Mouse (Mus musculus) adrenal gland, postnatal 10 days (tissue): Measurements from ENCODE around the gene Plpp7. TPM values are rescaled to one million over a fixed set of nuclear protein-coding genes. Genes with fewer than 3 reads are reported as not detected.

Experiments used
- DNase-seq: peaks from one replicate; pipeline ENCODE4 v3.0.0; 2021; ENCODE audit warnings: mixed read lengths
- total RNA-seq, 2 experiments: library from RNA; stranded (reverse); gene quantifications; 2 replicates each; pipeline ENCODE4 v1.2.3; 2021

Gene Plpp7
- total RNA-seq, 2 experiments from 2014 or later, result 3.9 to 8.6 TPM

DNA sequence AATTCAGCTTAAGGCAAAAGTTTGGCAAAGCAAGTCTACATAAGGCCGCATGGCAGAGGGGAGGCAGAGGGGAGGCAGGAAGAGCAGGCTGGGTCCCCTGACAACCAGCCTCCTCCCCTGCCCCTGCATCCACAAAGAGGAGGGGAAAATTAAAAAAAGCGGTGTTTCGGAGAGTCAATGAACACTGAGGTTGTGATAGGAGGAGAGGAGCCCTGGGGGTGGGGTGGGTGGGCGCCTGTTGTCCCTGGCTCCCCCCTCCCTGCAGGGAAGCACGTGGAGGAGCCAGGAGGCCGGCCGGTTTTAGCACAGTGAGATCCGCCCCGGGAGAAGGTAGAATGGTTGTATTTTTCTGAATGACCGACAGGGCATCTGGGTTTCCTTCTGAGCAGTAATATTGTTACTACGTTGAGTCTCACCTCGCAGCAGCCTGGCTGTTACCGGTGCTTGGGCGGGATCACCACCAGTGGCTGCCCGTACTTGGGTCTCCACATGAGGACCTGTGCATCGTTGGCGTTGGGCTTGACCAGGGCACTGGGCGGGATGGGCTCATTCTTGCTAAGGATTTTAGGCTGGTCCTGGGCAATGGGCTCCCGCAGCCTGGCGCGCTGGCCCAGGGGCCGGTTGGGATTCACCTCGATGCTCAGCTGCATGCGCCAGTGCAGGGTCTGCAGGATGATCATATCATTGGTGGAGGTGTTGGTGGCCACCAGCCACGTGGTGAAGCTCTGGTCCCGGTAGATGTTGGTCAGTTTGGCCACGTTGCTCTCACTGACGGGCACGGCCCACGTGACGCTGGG, 26.3 kb upstream of the Plpp7 start:
- DNase-seq, result no peak

DNA sequence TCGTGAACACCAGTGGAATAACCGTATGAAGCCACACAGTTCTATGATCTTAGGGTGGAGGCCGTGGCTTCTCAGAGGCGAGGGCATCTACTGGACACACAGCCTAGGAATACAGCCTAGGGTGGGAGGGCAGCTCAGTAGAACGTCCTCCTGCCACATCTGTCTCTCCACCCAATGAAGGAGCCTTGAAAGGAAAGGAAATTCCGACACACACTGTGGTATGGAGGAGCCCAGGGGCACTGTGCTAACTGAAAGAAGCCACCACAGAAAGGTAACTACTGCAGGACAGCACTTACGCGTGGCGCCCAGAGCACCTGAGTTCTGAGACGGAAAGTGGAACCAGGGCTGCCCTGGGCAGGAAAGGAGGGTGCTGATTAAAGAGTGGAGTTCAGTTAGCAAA, 24.6 kb upstream of the Plpp7 start:
- no peak for DNase-seq

DNA sequence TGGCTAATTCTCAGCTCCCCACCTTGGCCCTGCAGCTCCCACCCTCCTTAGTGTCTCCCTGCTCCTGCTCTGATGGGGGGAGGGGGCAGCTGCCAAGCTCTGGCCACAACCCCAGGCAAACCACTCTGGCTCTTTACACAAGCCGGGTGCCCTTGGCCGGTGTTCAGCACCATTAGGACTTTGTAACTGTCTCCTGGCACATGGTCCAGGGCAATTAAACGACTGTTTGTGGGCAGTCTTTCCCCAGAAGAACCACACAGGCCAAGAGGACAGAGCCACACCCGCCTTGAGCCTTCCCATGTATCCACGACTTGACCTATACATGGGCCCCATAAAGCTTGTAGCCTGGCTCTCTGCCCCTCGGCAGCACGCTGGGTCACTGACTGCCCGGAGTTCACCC, 20.9 kb upstream of the Plpp7 start:
- peak; percentile 76 for DNase-seq

DNA sequence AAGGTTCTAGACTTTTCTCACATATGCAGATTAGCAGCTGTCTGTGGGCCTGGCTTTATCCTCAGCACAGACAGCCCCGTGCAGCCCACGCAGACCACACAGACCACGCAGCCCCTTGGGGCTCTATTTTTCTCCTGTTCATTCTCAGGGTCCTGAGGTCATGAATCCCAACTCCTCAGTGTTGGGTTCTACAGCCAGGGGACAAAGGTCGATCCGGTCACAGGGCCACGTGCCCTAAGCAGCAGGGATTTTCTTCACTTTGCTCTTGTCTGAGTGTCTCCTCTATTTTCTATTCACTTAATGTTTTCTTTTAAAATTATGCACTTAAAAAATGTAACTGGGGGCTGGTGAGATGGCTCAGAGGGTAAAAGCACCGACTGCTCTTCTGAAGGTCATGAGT, 20.0 kb upstream of the Plpp7 start:
- no peak for DNase-seq

DNA sequence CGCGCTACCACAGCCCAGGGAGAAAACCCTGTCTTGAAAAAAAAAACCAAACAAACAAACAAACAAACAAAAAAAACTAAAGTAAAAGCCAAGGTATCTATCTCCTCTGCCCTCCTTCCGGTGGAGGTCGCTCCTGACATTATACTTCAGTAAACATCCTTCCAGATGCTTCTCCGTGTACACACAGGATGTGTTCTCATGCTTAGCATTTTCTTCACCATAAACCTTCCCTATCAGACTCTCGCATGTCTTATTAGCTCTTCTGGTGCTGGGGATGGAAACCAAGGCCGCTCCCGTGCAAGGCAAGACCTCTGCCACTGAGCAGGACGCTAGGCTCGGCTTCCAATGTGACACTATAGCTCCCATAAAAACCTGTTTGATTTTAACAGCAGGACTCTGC, 17.6 kb upstream of the Plpp7 start:
- DNase-seq, result no peak

DNA sequence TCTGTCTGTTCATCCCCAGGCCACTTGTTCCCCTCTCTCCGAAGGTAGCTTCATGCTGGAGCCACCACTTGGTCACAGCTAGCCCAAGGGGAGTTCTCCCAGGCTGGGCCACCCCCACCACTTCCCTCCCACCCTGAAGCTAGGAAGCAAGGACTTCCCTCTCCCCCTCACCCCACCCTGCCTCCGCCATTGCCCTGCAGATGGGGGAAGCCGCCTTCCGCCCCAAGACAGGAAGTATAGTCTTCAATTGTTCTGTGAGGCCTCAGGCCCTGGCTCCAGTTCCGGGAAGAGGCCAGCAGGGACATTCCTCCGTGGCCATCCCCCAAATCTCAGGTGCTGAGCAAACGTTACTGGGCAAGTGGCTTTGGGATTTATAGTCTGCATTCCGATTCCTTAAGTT, 16.8 kb upstream of the Plpp7 start:
- DNase-seq, result peak; percentile 50

DNA sequence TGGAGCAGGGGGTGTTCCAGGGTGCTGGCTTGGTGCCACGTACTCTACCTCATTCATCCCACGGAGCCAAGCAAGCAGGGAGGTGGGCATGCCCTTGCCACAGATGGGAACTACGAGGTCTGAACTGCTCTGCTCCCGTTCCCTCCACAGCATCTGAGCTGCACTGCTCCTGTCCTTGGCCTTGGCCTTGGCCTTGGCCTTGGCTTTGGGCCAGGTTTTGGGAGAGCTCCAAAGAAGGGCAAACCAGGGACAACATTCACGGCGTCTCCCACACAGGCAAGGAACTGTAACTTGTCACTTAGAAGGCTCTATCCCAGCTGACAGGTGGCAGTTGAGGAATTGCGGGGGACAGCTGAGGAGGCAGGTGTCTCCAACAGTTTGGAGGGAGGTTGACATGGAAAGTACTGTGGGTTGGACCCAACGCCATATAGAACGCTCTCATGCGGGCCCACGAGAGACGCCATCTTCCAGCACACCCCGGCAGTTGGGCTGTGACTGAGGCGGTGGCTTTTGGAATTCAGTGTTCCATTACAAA, 16.1 kb upstream of the Plpp7 start:
- DNase-seq, result peak; percentile 69

DNA sequence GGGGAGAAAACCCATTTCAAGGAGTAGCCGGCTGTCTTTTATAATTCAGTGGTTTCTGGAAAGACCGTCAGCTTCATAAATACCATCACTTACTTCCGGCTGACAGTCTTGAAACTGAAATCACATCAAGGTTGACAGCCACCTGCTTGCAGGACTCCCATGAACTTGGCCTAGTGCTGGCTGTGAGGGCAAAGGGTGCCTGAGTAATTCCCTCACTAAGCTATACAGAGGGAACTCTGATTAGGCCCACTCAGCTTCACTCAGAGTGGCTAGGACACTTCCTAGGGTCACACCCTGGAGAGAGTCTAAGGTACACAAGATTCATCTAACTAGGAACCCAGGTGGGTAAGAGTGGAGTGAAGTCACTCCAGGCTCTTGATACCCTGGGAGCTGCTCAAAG, 14.6 kb upstream of the Plpp7 start:
- no peak for DNase-seq

DNA sequence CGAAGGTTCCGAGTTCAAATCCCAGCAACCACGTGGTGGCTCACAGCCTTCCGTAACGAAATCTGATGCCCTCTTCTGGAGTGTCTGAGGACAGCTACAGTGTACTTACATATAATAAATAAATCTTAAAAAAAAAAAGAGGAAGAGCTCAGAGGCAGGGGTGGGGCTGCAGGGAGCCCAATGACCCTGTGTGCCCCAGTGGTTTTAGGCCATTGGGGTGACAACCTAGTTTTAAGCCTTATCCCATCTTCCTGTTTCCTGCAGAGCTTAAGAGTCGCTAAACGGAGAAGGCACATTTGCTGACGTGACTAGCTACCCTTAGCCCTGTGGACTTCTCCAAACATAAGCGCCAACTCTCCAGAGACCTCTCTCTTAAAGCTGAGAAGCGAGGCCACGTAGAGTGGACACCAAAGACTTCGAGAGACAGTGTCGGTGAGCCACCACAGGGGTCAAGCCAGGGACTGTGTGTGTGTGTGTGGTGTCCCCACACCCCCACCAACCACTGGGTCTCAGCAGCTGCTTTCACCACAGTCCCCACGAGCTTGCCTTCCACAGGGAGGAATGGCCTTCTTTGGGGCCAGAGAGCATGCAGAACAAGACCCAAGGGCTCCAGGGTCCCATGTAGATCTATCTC, 13.9 kb upstream of the Plpp7 start:
- no peak for DNase-seq

DNA sequence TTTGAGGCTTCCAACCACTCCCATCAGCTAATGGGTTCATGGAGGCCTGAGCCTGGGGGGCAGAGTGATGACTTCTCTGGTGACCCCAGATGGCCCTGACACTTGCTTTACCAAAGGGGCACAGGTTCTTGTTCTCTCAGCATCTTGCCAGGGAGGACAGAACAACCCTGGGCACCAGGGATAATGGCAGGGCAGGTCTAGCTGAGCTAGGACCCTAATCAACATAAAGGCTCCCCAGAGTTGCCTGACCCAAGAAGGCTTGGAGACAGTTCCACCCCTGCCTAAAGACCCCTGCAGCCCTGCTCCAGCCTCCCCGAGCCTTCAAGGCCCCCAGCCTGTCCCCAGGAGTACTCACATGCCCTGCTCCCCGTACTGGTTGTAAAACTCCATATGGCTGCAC, 13.1 kb upstream of the Plpp7 start:
- DNase-seq, result no peak

DNA sequence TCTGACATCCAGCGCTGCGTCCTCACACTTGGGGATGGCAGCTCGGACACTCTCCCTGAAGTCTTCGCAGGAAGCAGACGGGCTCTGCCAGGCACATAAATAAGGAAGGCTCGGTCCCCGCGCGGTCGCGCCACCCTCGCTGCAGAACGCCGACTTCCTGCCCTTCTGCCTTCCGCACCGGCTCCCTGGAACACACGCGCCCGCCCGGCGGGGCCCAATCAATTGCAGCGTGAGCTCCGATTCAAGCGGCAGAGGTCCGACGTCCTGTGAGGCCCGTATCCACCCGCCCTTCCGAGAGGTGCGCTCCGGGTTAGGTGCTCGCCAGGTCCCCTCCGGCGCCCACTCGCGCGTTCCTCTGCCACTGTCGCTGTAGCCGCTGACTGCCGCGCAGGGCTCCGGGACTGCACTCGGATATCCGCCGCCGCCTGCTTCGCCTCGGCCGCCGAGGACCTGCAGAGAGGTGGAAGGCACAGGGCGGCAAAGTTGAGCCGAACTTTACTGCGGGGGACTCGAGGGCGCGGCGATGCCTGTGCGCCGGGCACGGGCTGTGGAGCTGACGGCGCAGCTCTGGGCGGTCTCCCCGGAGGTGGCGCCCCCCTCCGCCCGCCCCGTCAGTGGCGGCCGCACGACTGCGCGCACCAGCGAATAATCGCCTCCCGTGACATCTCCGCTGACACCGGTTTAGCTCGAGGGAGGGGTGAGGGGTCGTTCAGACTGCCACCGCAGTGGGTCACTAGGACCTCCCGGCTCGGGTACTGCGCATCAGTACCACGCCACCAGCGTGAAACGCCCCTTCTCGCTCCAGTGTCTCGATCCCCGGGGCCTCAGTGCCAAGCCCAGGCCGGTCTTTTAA, 11.9 kb upstream of the Plpp7 start:
- peak; percentile 60 for DNase-seq

DNA sequence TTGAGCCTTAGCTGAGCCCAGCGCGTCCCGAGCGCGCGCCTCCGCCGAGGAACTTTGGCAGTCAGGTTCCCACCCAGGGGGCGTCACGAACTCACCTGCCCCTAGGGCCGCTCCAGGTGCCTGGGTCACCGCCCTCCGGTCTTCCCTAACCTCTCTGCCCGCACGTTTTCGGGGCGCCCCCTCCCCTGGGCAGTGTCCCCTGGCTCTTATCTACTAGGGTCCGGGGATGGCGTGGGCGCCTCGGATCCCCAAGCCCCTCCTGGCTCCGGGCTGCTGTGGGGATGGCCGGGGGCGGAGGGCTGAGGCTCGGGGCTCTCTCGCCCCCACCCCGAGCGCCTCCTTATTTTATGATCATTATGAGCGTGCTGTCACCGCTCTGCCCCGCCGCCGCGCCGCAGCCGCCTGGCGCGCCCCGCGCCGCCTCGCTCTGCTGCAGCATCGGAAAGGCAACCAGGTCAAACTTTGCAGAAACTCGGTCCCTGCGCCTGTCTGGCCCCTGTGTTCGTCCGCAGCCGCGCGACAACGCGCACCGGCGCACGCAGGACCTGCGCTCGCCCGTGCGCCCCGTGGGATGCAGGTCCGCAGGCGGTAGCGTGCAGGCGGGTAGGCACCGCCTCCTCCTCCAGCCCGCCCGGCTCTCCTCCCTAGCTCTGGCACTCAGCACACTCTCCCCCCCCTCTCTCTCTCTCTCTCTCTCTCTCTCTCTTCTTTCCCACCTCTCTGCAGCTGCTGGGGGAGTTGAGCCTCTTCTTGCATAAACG, 11.0 kb upstream of the Plpp7 start, which contains the start of gene Fam78a:
Gene Fam78a, minus strand, starts transcription at position 747 of the 761 bp plus-strand sequence.
- peak; percentile 26 for DNase-seq

DNA sequence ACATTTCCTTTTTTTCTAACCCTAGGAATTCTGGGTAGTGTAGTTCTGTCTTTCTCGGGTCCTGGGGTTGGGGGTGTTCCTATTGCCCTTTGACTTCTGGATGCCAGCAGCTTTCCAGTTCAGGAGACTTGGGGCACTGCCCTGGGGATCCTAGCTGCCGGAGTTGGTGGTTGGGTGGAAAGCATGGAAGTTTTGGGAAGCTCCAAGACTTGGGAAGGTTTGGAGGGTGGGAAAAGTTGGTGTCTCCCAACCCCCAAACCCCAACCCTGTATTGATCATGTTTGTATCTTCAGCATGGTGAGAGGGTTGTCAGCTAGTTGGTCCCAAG, 10.5 kb upstream of the Plpp7 start:
- DNase-seq, result no peak

DNA sequence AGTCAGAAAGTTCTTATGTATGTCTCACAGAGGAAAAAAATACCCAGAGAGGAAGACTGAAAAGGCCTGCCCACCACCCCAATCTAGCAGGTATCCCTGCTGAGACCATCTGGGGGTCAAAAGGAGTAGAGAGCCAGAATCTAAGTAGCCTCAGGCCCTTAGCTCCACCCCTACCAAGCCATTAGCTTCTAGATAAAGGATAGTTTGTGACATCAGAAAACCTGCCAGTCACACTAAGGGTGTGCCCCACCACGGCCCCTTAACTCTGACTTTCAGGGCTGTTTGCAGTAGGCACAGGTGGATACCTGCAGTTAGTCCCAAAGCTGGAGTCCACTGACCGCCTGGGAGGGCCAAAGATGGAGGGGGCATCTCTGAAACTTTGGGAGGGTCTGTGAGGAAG, 10.1 kb upstream of the Plpp7 start:
- no peak for DNase-seq

DNA sequence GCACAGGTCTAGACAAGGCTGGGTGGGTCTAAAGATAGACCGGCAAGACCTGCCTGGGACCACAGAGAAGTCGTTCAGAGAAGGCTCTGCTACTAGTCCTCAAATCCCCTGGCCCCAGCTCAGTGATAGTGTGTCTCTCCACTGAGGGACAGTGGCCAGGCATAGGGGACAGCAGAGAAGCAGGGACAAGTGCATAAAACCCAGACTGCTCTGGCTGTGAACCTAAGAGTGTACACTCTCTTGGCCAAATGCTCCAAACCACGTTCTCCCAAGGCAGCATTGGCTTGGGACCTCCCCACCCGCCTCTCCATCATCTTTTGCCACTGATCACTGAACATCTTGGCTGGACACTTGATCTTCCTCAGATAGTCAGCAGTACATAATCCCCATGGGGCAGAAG, 7.7 kb upstream of the Plpp7 start:
- DNase-seq, result no peak

DNA sequence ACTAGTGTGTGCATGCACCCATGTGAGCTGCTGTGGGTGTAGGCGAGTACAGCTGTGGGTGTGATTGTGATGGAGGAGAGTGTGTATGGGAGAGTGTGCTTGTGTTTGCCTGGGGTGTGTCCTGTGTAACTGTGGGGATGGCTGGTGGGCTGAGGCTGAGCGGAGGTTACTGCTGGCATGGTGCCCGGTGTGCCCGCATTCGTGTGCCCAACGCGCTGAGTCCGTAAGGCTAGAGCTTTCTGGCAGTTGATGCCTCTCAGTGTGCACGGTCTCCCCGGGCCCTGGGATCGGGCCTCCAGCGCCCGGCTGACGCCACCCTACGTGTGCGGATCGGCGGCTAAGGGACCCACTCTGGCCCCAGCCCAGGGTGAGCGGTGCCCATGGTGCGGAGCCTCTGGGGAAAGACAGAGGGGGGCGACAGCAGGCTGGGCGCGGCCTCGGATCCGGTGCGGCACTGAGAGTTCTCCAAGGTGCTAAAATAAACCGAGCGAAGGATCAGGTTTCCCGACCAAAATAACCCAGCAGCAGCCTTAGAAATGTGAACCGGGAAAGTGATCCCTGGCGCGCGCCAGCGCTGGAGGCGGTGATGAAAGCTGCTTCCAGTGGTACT, 6.9 kb upstream of the Plpp7 start:
- peak; percentile 20 for DNase-seq

DNA sequence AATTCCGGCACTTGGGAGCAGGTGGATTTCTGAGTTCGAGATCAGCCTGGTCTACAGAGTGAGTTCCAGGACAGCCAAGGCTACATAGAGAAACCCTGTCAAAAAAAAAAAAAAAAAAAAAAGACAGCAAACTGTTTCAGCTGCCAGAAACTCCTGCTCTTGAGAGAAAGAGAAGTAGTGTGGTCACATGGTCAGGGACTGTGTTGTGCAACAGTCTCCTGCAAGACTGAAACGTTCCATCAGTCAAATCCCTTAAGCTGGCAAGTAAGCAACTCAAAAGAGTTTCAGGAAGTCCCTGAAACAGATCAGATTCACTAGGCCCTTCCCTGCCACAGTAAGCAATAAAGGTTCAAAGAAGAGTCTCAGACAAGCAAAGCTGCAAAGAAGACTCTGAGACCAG, 5.7 kb upstream of the Plpp7 start:
- no peak for DNase-seq

DNA sequence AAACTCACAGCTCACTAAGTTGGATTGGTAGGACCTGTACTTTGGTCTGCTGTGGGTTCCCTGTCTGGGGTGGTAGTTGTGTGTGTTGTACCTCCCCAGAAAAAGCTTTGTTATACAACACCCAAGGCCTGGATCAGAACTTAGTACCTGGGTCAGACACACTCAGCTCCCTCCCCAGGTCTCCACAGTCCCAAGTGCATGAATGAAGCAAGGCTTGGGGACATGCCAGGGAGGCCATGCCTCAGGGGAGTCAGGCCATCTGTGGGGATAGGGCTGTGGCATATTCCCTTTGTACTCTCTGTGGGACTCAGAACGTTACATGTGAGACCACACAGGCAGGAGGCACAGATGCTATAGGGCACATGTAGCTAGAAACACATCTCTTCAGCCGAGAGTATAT, 5.2 kb upstream of the Plpp7 start:
- DNase-seq, result no peak

DNA sequence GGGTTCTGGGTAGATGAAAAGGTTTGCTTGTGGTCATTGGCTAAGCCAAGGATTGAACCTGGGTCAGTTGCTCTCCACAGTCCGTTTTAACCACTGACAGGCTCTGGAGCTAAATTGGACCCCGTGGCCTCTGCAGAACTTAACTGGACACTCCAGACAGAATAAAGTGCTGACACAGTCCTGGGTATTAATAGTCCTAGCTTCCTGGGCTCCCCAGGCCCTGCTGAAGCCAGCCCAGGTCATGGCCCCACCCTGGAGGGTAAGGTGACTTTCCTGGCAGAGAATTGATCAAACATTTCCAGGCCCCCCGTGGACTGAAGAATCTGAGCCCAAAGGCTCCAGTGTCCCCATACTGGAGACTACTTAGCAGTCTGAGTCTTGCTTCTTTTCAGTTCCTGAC, 3.4 kb upstream of the Plpp7 start:
- no peak for DNase-seq

DNA sequence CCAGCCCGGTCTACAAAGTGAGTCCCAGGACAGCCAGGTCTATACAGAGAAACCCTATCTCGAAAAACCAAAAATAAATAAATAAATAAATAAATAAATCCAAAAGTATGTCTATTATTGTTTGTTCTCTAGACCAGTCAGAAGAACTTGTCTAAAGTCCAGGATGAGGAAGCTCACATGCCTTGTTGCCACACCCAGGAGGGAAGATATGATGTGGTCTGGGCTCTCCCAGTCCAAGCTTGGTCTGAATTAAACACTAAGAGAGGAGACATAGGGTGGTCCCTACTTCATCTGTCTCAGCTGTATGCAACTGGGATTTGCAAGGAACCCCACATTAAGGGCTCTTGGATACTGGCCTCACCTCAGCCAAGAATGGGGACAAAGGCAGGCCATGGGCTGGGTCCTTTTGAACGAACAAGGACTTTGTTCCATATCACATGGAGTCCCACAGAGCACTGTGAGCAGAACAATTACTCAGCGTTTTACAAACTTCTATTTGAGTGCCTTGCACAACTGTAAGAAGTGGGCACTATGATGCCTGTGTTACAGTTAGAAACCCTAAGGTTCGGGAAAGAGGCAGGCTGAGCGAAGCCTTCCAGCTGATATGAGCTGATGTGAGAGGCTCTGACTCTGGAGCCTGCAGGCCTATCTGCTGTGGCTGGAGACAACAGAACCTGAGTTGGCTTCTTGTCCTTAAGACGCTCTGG, 1.2 kb upstream of the Plpp7 start:
- no peak for DNase-seq

DNA sequence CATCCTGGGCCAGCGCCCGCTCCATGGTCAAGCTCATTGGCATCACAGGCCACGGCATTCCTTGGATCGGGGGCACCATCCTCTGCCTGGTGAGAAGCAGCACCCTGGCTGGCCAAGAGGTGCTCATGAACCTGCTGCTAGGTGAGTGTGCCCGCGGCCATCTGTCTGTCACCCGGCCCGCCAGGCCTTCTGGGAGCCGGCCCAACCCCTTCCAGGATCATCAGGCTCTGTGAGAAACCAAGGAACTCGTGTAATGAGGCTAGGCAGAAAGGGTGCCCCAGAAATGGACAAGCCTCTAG, 743 bp downstream of the Plpp7 start:
- no peak for DNase-seq
